Mouse (Mus musculus) cerebellum, postnatal 36 days (tissue): ENCODE results near the gene Sac3d1.

ENCODE experiments used
- DNase-seq, 2 experiments: peaks; one replicate each; pipeline ENCODE4 v3.0.0; 2021 to 2022; ENCODE audit warnings: mixed read lengths in 2 of 2

Gene Sac3d1

DNA sequence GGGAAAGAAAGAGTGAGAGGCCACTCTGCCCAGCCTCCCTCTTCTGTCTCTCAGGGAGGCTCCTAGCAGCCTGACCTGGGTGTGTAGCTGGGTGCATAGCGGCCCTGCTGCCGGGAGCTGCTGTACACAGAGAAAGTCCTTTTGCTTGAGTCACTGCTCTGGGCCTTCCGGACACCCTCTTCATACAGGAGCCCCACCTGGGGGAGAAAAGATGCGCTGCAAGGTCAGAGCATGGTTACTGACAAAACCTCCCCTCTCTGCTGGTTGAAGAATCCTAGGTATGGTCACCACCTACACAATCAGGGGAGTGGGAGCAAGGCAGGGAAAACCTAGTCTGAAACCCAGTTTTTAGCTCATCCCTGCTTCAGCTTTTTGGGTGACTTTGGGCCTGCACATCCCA lies 49.5 kb downstream of the Sac3d1 start:
- no peak for DNase-seq

DNA sequence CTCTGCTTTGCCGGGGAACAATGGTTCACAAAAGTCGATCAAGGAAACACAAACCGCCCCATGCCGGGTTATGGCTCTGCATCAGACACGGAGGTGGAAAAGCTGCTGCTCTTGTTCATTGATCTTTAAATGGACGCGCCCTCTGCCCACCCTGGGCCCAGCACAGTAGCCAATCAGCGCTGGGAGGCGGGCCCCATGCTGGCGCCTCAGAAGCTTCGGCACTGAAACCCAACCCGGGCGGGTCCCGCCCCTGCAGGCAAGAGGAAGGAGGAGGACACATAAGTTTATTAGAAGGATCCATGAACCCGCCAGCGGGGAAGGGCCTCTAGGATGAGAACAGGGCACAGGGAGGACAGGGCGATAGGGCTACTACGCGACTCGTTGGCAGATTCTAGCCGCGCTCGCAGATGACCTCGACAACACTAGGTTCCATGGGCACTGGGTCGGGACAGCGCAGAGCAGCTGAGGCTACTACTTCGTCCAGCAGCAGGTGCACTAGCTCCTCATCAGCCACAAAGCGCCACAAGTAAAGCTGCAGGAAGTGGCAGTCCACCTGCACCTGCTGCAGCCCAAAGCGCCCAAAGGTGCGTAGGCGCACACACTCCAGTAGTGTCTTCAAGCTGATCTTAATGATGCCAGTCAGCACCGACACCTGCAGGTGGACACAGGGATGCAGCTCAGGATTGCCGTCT lies 50.6 kb downstream of the Sac3d1 start, which contains the start of gene Tm7sf2:
Gene Tm7sf2, minus strand, starts transcription at position 650 of the 692 bp plus-strand sequence.
- DNase-seq, result peak; percentile 78 to 86

DNA sequence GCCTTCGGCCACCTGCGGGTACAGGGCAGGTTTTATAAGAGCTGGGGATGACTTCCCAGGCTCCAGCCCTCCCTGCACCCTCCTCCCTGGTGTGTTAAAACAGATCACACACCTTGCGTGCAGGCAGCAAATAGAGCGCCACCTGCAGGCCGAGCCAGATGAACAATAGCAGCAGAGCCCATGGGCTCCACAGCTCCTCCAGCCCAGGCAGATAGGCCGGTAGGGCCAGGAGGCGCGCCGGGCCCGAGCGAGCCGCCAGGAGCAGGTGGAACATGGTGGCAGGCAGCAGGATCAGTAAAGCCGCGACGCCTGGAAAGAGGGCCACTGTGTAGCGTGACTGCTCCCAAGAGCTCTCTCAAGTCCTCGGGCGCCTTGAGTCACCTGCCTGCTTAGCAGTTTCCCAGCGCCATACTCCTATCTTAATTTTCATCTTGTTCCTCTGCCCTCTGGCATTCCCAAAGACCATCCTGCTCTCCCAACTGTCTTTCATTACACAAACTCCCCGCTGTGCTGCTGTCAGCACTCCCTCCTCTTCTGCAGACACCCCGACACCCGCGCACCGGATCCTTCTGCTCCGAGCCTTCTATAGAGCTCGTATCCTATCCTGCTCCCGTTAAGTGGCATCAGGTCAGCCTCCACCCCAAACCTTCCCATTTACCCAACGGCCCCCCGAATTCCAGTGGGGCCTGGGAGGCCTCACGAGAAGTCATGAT lies 51.3 kb downstream of the Sac3d1 start:
- peak; percentile 91 to 92 for DNase-seq

DNA sequence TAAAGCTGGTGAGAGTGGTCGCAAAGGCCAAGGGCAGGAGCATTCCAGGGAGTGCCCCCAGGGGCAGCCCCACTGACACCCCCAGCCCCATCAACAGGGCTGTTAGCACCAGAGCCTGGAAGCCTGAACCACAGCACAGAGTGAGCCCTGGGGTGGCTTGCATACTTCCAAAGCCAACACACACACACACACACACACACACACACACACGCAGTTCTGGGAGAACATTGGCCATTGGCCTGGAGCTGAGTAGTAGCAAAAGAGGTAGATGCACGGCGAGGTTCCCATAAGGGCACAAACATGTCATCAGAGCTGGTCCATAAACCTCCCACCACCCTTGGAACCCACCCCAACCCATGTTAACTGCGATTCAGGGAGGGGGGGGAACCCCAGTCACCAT lies 51.9 kb downstream of the Sac3d1 start:
- no peak for DNase-seq
